Mouse (Mus musculus): ENCODE data around the gene Ch25h.

Ch25h gene

GRCm38 (mm10) chr19:34474991-34475971 lies at the start of gene Ch25h:
TSS of gene Ch25h (minus strand) at chr19:34475164.
- peak; percentile 27 to 39 for DNase-seq

DNA sequence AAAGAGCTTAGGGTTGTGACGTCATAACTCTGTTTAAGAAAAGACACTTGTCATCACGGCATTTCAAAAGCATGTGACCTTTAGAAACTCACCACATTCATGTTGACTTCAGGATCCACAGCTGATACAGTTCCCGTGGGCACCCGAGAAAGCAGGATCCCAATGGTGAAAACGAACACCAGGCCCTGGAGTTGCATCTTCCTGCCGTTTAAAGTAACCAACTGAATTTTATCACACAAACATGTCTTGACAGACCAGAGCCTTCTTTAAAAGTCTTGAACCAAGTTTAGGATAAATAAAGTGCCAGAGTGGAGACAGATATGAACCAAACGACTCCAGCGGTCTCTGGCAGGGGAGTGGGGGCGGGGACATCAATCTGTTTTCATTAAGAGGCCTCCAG lies 49.7 kb upstream of the Ch25h start:
- no peak for DNase-seq

DNA sequence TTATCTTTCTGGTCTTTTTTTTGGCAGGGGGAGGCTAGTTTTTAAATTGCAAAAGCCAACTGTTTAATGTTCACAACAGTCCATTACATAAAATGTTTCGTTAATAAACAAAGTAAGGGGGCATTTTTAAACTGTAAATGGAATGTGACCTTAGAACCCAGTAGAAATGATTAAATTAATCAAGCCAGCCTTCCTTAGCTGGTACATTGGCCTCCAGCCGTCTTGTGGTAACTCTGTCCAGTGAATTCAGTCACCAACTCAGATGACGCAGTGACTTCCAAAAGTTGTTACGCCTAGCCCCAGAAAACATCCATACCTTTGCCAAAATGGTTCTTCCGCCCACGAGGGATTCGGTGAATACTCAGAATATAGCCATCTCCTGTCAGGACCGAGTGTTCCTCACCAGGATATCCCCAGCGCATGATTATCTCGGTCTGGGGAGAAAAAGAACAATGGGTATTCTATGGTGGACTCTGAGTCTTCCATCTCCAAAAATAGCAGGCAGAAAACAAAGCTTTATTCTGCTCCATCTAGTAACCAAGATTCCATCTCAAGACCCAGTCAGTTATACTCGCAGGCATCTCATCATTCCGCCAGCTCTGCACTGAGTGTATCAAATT lies 48.3 kb upstream of the Ch25h start:
- no peak for DNase-seq

DNA sequence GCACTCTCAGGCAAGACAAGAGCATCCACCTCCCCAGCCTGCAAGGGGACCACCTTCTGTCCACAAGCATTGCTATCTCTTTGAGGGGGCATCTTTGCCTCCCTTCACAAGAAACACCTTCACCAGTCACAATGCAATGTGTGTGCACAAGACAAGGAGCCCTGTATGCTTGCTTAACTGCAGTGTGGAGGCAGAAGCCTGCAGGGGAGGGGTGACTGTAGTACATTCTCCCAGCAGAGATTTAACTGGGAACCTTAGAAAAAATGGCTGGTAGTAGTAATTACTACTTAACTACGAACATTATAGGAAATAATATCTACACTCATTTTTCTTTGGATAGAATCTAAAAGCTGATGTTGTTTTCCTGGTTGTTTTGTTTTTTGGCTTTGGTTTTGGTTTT lies 47.0 kb upstream of the Ch25h start:
- no peak for DNase-seq

DNA sequence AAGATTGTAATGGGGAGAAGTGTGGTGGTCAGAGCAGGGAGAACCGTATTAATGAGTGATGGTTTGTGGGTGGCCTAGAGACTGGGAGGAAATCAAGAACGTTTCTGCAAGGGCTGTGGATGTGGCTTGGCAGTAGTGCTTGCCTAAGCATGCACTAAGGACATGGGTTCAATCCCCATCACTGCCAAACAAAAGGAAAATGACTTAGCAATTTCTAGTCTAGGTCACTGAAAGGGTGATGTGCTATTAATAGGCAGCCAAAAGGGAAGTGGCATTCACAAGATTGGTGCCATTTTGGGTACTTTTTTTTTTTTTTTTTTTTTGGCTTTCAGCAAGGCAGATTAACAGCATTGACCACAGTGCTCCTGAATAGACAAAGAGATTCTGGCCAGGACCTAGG lies 46.4 kb upstream of the Ch25h start:
- DNase-seq, result no peak

GRCm38 (mm10) chr19:34520051-34520450 lies 45.1 kb upstream of the Ch25h start:
- DNase-seq, result no peak

GRCm38 (mm10) chr19:34519646-34520045 lies 44.7 kb upstream of the Ch25h start:
- no peak for DNase-seq

DNA sequence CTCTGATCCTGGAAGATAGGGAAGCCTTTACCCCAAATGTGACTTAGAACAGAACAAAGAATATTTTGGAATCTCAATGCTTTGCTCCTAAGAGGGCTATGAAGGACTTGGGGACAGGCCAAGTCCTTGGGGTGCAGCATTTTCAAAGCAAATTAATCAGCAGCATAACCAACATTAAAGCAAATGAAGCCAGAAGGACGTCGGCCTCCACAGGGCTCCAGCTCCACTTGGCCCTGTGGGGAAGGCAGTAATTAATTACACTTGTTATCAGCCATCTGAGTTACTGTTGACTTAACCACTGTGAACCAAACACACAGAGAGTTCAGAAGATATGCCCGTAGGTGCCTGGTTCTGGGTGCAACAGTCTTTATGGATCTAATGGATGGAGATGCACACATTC lies 43.8 kb upstream of the Ch25h start:
- no peak for DNase-seq

DNA sequence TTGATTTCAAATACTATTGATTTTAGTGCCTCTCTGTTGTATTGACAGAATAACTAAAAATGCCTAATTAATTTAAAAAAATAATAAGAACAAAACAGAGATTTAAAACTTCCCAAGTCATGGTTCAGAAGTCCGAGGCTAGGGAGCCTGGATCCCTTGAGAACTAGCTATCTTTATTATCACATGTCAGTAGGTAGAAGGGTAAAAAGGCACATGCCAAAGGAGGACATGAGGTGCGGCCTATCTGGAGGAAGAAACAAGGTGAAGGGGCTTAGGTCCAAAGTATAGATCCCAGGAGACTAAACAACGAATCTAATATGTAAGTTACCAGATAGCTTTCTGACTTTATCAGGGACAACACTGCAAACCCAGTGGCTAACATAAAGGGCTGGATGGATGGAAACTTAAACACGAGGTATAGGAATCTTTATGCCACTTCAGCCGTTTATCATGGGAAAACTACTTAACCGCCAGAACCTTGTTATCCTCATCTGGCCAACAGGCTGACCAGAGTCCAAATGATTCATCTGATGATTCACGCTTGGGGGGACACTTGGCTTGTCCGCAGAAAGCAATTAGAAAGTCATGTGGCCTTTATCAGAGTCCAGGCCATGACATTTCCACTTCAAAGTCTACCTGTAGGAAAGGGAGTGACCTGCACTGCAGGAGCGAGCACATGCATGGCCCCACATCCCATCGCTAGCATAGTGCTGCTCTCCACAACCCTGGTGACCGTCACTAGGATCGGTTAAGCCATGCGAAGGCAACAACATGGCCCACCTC lies 43.0 kb upstream of the Ch25h start:
- DNase-seq, result no peak

DNA sequence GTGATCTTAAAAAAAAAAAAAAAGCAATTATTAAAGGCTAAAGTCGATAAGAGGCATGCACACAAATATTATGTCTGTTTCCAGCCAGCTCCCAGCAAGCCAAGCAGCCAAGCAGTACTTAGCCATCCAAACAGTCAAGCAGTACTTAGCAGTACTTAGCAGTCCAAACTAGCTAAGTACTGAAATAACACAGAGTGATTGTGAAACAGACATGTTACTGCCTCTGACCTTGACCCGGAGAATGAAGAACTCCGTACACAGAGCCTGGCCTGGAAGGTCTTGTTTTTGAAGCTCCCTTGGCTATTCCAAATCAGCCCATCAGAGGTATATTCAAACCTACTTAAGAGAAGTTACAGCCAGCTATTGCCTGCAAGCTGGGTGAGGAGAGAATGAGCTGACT lies 42.2 kb upstream of the Ch25h start:
- no peak for DNase-seq

- no peak for DNase-seq
Measured at GRCm38 (mm10) chr19:34516346-34516745, 41.4 kb upstream of the Ch25h start.

DNA sequence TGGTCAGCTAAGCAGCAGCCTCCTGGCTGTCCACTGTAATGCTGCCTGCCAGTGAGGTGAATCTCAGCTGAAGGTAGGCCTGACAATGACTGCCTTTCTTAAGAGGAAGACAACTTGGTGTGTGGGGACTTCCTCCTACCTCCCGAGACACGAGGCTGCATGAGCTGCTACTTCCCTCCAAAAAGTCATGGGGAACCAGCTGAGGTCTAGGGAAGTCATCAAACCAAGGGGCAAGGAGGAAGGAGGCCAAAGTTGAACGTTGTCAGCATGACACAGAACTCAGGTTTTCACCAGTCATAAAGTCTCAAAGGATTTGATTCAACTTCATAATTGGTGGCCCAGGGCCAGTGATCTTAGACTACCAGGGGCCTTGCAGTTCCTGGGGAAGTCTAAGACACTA lies 40.7 kb upstream of the Ch25h start:
- DNase-seq, result peak; percentile 36 to 48

GRCm38 (mm10) chr19:34511528-34511927 lies 36.6 kb upstream of the Ch25h start:
- no peak for DNase-seq

DNA sequence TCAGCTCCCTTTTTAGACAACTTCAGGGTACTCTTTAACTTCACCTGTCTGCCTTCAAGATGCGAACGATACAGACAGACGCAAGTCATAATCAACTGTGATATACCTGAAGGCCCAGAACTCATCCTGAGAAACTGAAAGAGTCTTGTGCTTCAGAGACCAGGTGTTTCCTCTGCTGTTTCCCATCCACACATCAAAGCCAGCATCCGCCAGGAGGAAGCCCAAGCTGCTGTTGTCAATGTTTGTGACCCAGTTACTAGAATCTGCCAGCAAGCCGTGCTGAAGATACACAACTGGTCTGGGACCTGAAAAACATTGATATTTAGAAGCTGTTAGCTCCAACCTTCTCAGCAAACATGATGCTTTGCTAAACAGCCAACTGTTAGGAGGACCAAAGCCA lies 35.8 kb upstream of the Ch25h start:
- no peak for DNase-seq

DNA sequence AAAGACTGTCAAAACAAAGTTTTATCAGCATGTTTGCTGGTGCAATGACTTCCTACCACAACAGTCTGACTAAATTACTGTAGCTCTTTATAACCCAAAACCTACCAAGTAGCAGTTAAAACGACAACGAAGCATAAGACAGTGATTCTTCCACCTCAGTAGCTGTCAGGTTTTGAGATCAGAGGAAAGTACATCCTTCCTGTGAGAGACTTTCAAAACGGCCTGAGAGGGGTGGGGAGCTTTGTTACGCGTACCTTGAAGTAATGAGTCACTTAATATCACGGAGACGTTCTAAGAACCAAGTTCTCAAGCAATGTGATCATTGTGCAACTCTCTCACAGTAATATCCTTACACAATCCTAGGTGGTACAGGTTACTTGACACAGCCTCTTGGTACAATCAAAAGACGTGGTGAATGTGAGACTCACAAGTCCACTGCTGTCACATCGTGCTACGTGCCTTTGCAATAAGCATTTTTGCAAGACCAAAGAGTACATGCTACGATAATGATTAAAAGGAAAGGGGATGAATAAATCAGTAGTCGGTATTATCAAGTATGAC lies 30.3 kb upstream of the Ch25h start:
- DNase-seq, result no peak

DNA sequence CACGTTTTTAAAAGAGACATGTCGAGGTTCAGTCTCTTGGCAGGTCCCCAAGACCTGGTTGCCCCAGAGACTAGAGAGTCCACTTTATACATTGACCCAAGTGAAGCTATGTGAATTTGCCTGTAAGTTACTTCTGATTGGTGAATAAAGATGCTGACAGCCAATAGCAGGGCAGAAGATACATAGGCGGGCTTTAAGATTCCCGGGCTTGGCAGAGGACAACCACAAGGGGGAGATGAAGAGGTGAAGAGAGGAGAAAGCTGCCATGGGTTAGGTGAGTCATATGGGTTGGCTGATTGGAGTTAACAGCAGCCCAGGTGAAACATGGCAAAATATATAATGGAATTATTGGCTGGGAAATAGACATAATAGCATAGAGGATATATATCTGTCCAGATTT lies 25.8 kb upstream of the Ch25h start:
- DNase-seq, result peak; percentile 80 to 86

DNA sequence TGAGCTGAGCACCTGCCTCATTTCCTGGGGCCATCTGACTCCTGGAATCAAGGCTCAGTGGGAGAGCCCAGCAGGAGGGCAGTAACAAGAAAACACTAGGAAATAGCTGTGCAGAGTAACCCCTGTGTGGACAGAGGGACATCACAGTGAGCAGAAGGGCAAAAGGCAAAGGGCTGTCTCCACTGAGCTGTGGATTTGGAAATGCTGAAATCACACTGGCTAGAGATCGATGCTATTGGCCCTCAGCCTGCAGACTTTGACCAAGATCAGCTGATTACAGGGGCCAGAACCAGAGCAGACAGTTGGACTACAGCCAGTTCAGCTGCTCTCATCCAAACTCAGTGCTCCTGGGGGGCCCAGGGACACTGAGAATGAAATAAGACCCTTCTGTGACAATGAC lies 21.4 kb upstream of the Ch25h start:
- no peak for DNase-seq

- DNase-seq, result no peak
Measured at GRCm38 (mm10) chr19:34493859-34494258, 18.9 kb upstream of the Ch25h start.

- peak in 1 of 2 experiments; percentile 66 for DNase-seq
Measured at GRCm38 (mm10) chr19:34483547-34483946, 8.6 kb upstream of the Ch25h start.

GRCm38 (mm10) chr19:34474228-34474990 lies 555 bp downstream of the Ch25h start:
- DNase-seq, result peak; percentile 15 to 27

GRCm38 (mm10) chr19:34471703-34472102 lies 3.3 kb downstream of the Ch25h start:
- DNase-seq, result no peak

- no peak for DNase-seq
Measured at GRCm38 (mm10) chr19:34468794-34469193, 6.2 kb downstream of the Ch25h start.
